Mouse (Mus musculus): Measurements from ENCODE around the gene Plcd3. TPM values are rescaled to one million over a fixed set of nuclear protein-coding genes. Genes with fewer than 3 reads are reported as not detected.

Gene Plcd3
- polyA plus RNA-seq, 1 experiment from 2014 or later = 3.6 TPM

DNA sequence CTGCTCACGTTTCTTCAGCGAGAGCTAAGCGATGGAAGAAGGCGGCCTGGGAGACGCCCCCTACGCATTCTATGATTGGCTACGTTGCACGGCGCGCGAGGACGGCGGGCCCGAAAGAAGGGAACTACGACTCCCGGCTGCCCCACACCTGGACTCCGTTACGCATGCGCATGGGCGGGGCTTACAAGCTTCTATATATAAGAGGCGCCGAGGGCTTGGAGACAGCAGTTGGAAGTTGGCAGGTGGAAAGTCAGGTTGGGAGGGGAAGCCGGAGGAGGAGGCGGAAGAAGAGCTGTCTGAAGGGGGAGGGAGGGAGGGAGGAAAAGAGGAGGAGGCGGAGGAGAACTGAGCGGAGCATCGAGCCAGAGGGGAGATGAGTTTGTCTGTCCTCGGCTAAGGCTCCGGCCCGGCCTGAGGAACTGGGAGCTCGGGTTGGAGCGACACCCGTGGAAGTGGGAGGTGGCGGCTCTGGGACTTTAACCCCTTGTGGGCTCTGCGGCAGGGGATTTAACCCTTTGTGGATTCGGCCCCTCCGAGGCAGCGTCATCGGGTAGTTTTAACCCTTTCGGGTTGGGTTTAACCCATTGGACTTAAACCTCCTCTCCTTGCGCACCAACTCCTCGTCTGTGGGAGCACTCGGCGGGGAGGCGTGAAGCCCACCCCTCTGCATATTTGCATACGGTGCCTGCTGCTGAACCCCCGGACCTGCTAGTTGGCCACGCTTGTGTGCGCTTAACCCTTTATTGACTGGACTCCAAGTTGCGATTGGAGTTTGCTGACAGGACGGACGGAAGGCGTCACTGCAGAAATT, 14.8 kb upstream of the Plcd3 start, which contains the start of gene Hexim1:
Hexim1 (plus strand) TSS at position 224 of the 811 bp plus-strand sequence.
- Histone ChIP-seq H3K4me1 (peaks cover 40% of the 10 kb centered on the region), H3K27ac (peak within 1 kb of the TSS; percentile 97), H3K9me3 (no peaks in the 10 kb centered on the region), H3K4me2 (peak within 1 kb of the TSS; percentile 84), H3K27me3 (no peaks in the 10 kb centered on the region), H3K4me3 (peak within 1 kb of the TSS; percentile 69), H3K36me3 (no peaks in the 10 kb centered on the region), H3K9ac (peak within 1 kb of the TSS; percentile 82)
- peak; percentile 94 for ATAC-seq (ENCODE audit: borderline replicate concordance, extremely low read depth, low FRiP score, low TSS enrichment)
- 0% methylated on average over 53 of the region's 53 CpGs for WGBS

DNA sequence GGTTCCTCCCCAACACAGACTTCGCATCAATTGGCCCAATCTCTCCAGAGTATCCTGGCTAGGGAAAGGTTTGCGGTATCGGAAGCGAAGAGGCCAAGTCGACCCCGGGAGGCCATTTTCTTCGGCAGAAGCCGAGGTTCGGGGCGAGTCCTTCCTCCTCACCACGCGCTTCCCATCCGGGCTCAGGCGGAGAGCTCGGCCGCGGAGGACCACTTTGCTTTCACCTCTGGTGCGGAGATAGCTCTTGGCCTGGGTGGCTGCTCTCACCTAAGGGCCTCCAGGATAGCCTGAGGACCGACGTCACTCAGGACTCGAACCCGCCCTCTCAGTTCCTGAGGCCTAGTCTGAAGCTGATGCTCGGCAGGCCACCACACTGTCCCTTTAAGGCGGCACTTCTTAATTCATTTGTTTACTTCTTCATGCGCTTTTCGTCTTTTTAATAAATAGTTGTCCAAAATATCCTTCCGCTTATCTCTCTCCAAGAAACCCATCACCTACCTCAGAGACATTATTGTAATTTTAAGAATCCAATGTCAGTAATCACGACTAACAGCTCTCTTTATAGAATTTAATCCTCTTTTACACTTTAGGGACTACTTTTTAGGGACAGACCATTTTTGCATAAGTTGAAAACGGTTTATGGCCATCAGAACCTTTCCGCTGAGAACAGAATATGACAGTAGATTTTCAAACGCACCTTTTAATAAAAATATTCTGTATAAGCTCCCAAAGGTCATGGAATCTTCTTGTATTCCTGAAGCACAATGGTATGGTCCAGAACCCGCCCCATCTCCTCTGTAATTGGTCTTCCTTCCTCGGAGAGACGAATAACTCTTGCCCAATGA, 13.9 kb upstream of the Plcd3 start:
- peaks cover 37% of the 10 kb centered on the region for H3K4me1 ChIP-seq
- 1% methylated on average over 34 of the region's 34 CpGs for whole genome bisulfite sequencing
- H3K4me2 ChIP-seq = peak overlapping the region; percentile 65

DNA sequence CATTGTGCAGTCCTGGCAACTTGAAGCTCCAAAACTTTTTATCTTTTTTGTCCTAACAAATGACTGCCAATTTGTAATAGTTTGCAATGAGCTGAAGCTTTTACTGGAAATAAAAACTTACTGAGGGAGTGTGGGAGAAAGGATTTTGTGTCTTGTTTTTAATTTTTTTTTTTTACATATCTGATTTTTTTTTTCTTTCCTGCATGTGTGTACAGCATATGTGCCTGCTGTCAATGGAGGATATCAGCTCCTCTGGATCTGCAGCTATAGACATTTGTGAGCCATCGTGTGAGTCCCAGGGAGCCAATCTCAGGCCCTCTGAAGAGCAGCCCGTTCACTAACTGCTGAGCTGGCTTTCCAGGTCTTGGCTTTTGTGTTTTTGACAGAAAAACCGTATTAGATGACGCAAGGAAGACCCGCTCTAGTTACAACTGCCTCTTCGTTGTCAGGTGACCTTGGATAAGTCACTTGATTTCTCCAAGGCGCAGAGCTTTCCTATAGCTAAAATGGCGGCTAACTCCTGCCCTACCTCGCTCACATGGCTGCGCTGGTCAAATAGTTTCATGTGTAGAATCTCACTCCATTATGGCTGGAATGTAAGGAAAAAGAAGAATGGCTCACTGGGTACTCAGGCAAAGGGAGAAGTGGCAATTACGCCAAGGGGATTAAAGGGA, 12.9 kb upstream of the Plcd3 start:
- Histone ChIP-seq H3K9me3 (no peaks in the 10 kb centered on the region), H3K36me3 (no peaks in the 10 kb centered on the region), H3K4me1 (peaks cover 35% of the 10 kb centered on the region), H3K27me3 (no peaks in the 10 kb centered on the region), H3K27ac (peak overlapping the region; percentile 97), H3K4me2 (peak overlapping the region; percentile 65), H3K9ac (peak overlapping the region; percentile 82), H3K4me3 (peak overlapping the region; percentile 69)
- WGBS = 85% methylated on average over 11 of the region's 11 CpGs
- no peak for ATAC-seq (ENCODE audit: borderline replicate concordance, extremely low read depth, low FRiP score, low TSS enrichment)

More for the DNA sequence above, 13.9 kb upstream of the Plcd3 start:
- Histone ChIP-seq H3K9me3 (no peaks in the 10 kb centered on the region), H3K27me3 (no peaks in the 10 kb centered on the region), H3K4me3 (peak overlapping the region; percentile 69), H3K9ac (peak overlapping the region; percentile 82), H3K36me3 (no peaks in the 10 kb centered on the region), H3K27ac (peak overlapping the region; percentile 97)
- ATAC-seq (ENCODE audit: borderline replicate concordance, extremely low read depth, low FRiP score, low TSS enrichment) = peak; percentile 75

DNA sequence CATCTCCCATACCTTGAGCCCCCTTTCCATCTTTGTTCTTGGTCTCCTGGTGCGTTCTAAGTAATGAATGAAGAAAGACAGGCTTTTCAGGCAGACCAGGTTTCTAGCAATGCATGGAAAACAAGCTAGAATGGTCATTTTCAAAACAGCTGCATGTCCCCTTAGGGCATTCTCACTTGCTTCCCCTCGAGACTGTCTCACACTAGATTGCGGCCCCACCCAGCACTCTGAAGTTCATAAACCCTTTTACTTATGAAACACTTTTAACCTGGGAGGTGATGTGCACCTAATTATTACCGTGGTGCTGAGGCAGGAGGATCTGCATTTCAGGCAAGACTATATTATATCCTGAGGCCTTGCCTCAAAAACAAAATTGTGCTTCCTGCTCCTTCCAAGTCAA, 12.3 kb upstream of the Plcd3 start:
- no peak overlapping the region for H3K4me3 ChIP-seq
- H3K4me2 ChIP-seq = no peak overlapping the region
- no peak overlapping the region for H3K27ac ChIP-seq
- H3K4me1 ChIP-seq = peaks cover 32% of the 10 kb centered on the region
- 84% methylated on average over 4 of the region's 4 CpGs for WGBS
- no peaks in the 10 kb centered on the region for H3K27me3 ChIP-seq
- H3K9me3 ChIP-seq = no peaks in the 10 kb centered on the region
- no peak for ATAC-seq (ENCODE audit: borderline replicate concordance, extremely low read depth, low FRiP score, low TSS enrichment)
- H3K9ac ChIP-seq = no peak overlapping the region
- H3K36me3 ChIP-seq = no peaks in the 10 kb centered on the region

DNA sequence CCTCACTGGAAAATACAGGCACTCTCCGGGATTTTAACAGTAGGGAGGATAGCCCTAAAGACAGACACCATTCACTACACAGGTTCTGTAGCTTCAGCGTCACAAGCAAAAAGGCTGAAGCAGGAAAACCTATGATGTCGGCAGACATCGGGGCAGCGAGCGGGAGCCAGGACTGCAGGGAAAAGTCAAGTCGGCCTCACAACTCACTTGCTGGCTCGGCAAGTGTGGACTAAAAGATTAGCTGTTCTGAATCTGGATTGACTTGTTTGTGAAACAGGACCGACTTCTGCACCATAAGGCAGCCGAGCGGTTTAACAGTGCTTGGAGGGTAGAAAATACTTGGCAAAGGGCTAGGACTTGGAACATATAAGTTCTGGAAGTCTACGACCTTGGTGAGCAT, 11.5 kb upstream of the Plcd3 start:
- no peaks in the 10 kb centered on the region for H3K36me3 ChIP-seq
- H3K4me1 ChIP-seq = peaks cover 26% of the 10 kb centered on the region
- H3K4me2 ChIP-seq = no peak overlapping the region
- H3K9ac ChIP-seq = no peak overlapping the region
- H3K27ac ChIP-seq = peak overlapping the region; percentile 4; the same call in 1 of the 2 replicates
- H3K4me3 ChIP-seq = no peak overlapping the region
- no peaks in the 10 kb centered on the region for H3K9me3 ChIP-seq
- no peaks in the 10 kb centered on the region for H3K27me3 ChIP-seq
- no peak for ATAC-seq (ENCODE audit: borderline replicate concordance, extremely low read depth, low FRiP score, low TSS enrichment)
- 52% methylated on average over 12 of the region's 12 CpGs for WGBS

DNA sequence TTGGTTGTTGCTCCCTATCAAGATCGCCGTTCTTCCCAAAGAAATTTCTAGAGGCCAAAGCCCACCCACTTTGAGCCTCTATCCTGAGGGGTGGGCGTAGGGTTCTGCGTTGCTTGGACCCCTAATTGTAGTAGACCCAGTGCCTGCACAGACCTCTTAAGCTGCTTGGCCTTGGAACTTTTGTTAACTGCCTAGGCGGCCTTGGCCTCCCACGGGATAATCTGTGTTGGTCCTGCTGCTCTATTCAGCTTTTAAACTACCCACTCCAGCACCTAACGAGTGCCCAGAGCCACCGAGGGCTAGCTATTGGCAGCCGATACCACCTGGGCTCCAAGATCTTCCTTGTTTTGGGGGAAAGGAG, 11.1 kb upstream of the Plcd3 start:
- no peaks in the 10 kb centered on the region for H3K9me3 ChIP-seq
- no peaks in the 10 kb centered on the region for H3K27me3 ChIP-seq
- no peak for ATAC-seq (ENCODE audit: borderline replicate concordance, extremely low read depth, low FRiP score, low TSS enrichment)
- WGBS = 30% methylated on average over 9 of the region's 9 CpGs
- H3K4me1 ChIP-seq = peaks cover 26% of the 10 kb centered on the region
- H3K27ac ChIP-seq = peak overlapping the region; percentile 58; the same call in 1 of the 2 replicates
- peak overlapping the region; percentile 47 for H3K9ac ChIP-seq
- H3K4me2 ChIP-seq = peak overlapping the region; percentile 76
- peak overlapping the region; percentile 41 for H3K4me3 ChIP-seq
- H3K36me3 ChIP-seq = no peaks in the 10 kb centered on the region

DNA sequence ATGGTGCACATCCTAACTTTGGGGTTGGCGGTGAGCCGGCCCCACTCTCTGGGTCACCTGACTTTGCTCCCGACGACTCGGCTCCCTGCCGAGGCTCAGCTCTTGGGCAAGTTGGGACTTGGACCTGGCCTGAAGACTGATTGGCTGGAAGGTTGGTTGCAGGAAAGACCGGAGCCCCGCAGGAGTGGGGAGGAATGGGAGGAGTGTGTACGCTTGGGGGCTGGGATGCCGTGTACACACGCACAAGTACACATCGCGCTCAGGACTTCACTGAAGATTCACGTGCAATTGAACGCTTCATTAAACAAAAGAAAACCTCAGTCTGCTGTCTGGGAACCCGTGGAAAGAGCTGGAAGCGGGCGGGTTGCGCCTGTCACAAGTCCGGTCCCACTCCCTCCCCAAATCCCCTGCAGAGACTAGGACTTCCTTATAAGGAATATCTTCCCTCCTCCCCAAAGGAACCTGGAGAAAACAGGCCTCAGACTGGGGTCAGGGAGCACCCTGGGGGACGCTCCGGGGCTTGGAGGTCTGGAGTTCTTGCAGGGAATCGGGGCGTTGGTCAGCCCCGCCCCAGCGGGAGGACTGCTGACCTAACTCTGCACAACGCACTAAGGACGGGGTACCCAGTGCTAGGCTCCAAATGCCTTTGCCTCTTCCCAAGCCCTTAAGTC, 10.6 kb upstream of the Plcd3 start:
- WGBS = 1% methylated on average over 28 of the region's 28 CpGs

DNA sequence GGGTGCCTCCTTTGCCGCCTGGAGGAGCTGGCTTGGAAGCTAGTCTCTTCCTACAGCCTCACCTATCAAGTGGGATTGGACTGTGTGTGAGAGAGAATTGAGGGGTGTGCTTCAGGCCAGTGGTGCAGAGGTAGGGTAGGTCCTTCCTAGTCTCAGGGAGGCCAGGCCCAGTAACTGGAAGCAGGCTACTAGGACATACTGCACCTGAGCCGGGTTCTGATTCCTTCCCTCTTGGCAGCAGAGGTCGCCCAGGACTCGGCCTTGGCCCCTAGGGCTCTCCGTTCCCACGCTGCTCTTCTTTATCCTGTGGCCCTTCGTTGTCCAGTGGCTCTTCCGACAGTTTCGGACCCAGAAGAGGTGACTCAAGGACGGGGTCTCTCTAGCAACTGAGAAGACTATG, 9.8 kb upstream of the Plcd3 start:
- WGBS = 32% methylated on average over 10 of the region's 10 CpGs
- ATAC-seq (ENCODE audit: borderline replicate concordance, extremely low read depth, low FRiP score, low TSS enrichment) = no peak
- H3K27ac ChIP-seq = no peak overlapping the region

More for the DNA sequence above, 10.6 kb upstream of the Plcd3 start:
- Histone ChIP-seq H3K9ac (peak overlapping the region; percentile 47), H3K4me2 (peak overlapping the region; percentile 76), H3K36me3 (no peaks in the 10 kb centered on the region), H3K4me1 (peaks cover 26% of the 10 kb centered on the region), H3K4me3 (peak overlapping the region; percentile 41), H3K27me3 (no peaks in the 10 kb centered on the region), H3K27ac (peak overlapping the region; percentile 58; the same call in 1 of the 2 replicates), H3K9me3 (no peaks in the 10 kb centered on the region)
- no peak for ATAC-seq (ENCODE audit: borderline replicate concordance, extremely low read depth, low FRiP score, low TSS enrichment)

DNA sequence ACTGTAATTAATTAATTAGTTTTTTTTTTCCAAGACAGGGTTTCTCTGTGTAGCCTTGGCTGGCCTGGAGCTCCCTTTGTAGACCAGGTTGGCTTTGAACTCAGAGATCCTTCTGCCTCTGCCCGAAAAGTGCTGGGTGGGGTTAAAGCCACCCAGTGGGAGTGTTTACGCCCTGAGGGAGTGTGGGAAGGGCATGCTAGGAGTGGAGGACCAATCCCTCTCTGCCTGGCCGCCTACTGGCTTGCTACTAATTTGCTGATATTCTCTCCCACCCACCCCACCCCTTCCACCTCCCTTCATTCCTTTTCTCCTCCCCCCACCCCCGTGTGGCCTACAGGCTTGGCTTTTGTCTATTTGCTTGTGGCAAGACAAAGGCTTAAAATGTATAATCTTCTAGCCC, 4.9 kb upstream of the Plcd3 start:
- WGBS = 63% methylated on average over 4 of the region's 4 CpGs
- no peak for ATAC-seq (ENCODE audit: borderline replicate concordance, extremely low read depth, low FRiP score, low TSS enrichment)

More for the DNA sequence above, 9.8 kb upstream of the Plcd3 start:
- Histone ChIP-seq H3K4me2 (peak overlapping the region; percentile 76), H3K4me1 (peaks cover 26% of the 10 kb centered on the region), H3K36me3 (no peaks in the 10 kb centered on the region), H3K27me3 (no peaks in the 10 kb centered on the region), H3K9ac (peak overlapping the region; percentile 47; the same call in 1 of the 2 replicates), H3K4me3 (peak overlapping the region; percentile 41; the same call in 1 of the 2 replicates), H3K9me3 (no peaks in the 10 kb centered on the region)

DNA sequence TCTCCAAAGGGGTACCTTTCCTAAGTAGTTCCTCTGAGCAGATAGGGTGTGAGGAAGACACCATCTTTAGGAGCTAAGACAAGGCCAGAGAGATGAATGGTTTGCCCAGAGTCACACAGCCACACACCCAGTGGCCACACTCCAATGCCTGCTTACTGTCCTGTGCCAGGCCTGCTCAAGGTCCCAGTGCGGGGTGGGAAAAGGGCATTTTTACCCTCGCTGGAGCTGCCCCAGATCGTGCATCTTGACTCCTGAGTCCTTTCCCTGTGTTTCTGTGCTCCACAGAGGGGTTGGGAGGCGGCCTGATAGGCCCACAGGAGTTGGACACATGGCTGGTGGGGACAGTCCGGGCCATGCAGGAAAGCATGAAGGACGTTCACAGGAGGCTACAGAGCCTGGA, 4.4 kb upstream of the Plcd3 start:
- no peaks in the 10 kb centered on the region for H3K36me3 ChIP-seq
- H3K27ac ChIP-seq = no peak overlapping the region
- no peak overlapping the region for H3K4me3 ChIP-seq
- 79% methylated on average over 6 of the region's 6 CpGs for WGBS
- H3K9ac ChIP-seq = no peak overlapping the region
- H3K4me1 ChIP-seq = peaks cover 23% of the 10 kb centered on the region
- ATAC-seq (ENCODE audit: borderline replicate concordance, extremely low read depth, low FRiP score, low TSS enrichment) = no peak
- no peaks in the 10 kb centered on the region for H3K9me3 ChIP-seq
- H3K27me3 ChIP-seq = peaks cover 18% of the 10 kb centered on the region
- no peak overlapping the region for H3K4me2 ChIP-seq

More for the DNA sequence above, 4.9 kb upstream of the Plcd3 start:
- no peak overlapping the region for H3K4me2 ChIP-seq
- H3K9me3 ChIP-seq = no peaks in the 10 kb centered on the region
- peaks cover 21% of the 10 kb centered on the region for H3K4me1 ChIP-seq
- H3K36me3 ChIP-seq = no peaks in the 10 kb centered on the region
- H3K4me3 ChIP-seq = no peak overlapping the region
- H3K9ac ChIP-seq = no peak overlapping the region
- no peak overlapping the region for H3K27ac ChIP-seq
- peaks cover 13% of the 10 kb centered on the region for H3K27me3 ChIP-seq

DNA sequence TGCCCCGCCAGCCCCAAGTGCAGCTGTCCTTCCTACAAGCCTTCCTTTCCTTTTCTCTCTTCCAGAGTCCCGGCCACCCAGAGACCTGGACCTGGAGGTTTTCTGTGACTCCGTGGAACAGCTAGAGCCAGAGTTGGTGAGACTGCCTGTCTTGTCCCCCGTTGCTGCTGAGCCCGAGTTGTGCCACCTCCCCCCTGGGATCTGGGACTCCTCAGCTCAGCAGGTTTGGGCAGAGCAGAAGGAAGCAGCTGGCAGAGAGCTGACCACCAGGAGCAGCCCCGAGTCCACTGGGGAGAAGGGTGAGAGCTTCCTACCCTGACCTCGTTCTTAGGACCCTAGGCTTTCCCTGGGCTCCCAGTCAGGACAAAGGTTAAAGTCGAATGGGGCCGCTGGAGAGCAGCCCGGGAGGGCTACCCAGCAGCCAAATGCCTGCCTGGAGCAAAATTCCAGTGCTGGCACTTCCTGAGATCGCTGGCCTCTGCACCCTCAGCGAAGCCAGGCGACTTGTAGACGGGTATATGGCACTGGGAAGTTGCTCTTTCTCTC, 3.8 kb upstream of the Plcd3 start:
- H3K36me3 ChIP-seq = no peaks in the 10 kb centered on the region
- H3K27ac ChIP-seq = no peak overlapping the region
- no peak overlapping the region for H3K4me3 ChIP-seq
- H3K9ac ChIP-seq = no peak overlapping the region
- 54% methylated on average over 14 of the region's 14 CpGs for WGBS
- H3K9me3 ChIP-seq = no peaks in the 10 kb centered on the region
- H3K4me1 ChIP-seq = peaks cover 23% of the 10 kb centered on the region
- ATAC-seq (ENCODE audit: borderline replicate concordance, extremely low read depth, low FRiP score, low TSS enrichment) = no peak
- peaks cover 24% of the 10 kb centered on the region for H3K27me3 ChIP-seq
- H3K4me2 ChIP-seq = no peak overlapping the region
